Mouse (Mus musculus) induced T-regulatory cell, adult 2 months (primary cell): Measurements from ENCODE around the gene Ckmt2.

Experiments
- DNase-seq: peaks from one replicate; pipeline ENCODE4 v3.0.0-alpha.2; 2012; ENCODE audit warnings: low read depth

The Ckmt2 gene

GRCm38 (mm10) chr13:91873734-91874329 lies 2.9 kb downstream of the Ckmt2 start:
- DNase-seq: no peak

GRCm38 (mm10) chr13:91868577-91868976 lies 8.1 kb downstream of the Ckmt2 start:
- DNase-seq: no peak

- peak; percentile 47 for DNase-seq
These were observed 17.9 kb downstream of the Ckmt2 start for GRCm38 (mm10) chr13:91858835-91859234.

- DNase-seq: peak; percentile 6
These were observed 19.3 kb downstream of the Ckmt2 start for GRCm38 (mm10) chr13:91857427-91857826.

GRCm38 (mm10) chr13:91854412-91854811 lies 22.3 kb downstream of the Ckmt2 start:
- DNase-seq: no peak

- no peak for DNase-seq
These were observed 48.8 kb downstream of the Ckmt2 start for GRCm38 (mm10) chr13:91827876-91828275.

GRCm38 (mm10) chr13:91826066-91826465 lies 50.6 kb downstream of the Ckmt2 start:
- no peak for DNase-seq

- no peak for DNase-seq
These were observed 51.7 kb downstream of the Ckmt2 start for GRCm38 (mm10) chr13:91824845-91825550.

- no peak for DNase-seq
These were observed 53.0 kb downstream of the Ckmt2 start for GRCm38 (mm10) chr13:91823735-91824134.

GRCm38 (mm10) chr13:91814670-91815069 lies 62.0 kb downstream of the Ckmt2 start:
- no peak for DNase-seq

GRCm38 (mm10) chr13:91809476-91809875 lies 67.2 kb downstream of the Ckmt2 start:
- DNase-seq: peak; percentile 78

GRCm38 (mm10) chr13:91807874-91808575 lies 68.7 kb downstream of the Ckmt2 start:
- DNase-seq: peak; percentile 68

GRCm38 (mm10) chr13:91807155-91807839 lies 69.4 kb downstream of the Ckmt2 start, which contains the start of gene Zcchc9:
Gene Zcchc9, minus strand, starts transcription at chr13:91807705.
- DNase-seq: peak; percentile 96
